Mouse (Mus musculus): ENCODE data around the gene Shmt2.

DNA sequence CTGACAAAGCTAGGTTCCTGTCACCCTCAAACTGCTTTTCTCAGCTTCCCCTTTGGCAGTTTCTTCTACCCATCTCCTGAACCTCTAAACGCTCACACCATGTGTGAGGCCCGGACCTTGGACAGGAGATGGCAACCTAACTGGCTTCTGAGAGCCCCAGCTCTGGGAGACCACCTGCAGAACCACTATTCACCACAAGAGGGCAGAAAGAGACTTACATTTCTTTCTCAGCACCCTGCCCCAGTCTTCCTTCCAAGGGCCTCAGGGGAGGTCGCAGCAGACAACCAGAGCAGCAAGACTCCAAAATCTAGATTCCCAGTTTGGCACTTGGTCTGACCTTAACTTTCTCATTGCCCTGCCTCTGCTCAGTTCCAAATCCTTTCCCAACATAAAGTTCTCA is 47.2 kb upstream of the Shmt2 start:
- TF ChIP-seq CTCF (IDR thresholded peaks at IDR 0.05; ENCODE audit: borderline replicate concordance, insufficient read depth, low read length) (0 out of 2 replicates have a peak, but pooled peaks have one; percentile 21), POLR2A (IDR thresholded peaks at IDR 0.05; ENCODE audit: low read depth, low read length) (no peak)

All from embryonic fibroblast, embryonic 13.5 days (primary cell).